19 mouse cellular contexts compared by ENCODE assay signal in the genomic region with DNA sequence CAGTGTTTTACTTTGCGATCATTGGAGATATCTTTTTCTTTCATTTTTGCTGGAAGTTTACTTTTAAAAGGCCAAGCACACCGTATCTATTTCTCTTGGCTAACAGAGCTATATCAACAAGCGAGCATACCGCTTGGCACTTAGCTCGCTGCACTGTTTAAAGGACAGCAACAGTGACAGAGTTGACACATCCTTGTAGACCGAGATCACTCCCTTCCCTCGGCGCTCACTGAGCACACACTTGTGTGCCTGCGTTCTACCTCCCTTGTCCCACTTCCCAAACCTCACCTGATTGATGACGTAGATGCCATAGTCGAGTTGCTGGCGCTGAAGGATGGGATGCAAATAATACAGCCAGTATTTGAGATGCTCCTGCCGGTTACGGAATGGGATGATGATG. TPM values are rescaled to one million over a fixed set of nuclear protein-coding genes. Genes with fewer than 3 reads are reported as not detected.
A peak's percentile ranks its signal among the peaks of the same experiment; 100 is the strongest.
DNase-seq lines count a peak whose midpoint lies in the region; ATAC-seq and TF ChIP-seq lines count a peak whose summit lies in the region.
"Had no signal": no experiment of that assay in that cellular context is flagged by ENCODE, and none has a peak within 500 bp of the region (broad histone marks: within the 10 kb centered on the region; RNA-seq: fewer than 3 reads in every experiment).

No protein-coding gene starts in this region.

- no peak for TF ChIP-seq CTCF in heart, adult 2 months (IDR thresholded peaks at IDR 0.05)
- TF ChIP-seq CTCF in E14TG2a.4 (conservative IDR thresholded peaks at IDR 0.05; ENCODE audit: low read length) = no peak

- no peak overlapping the region for H3K9ac ChIP-seq in heart, adult 2 months (ENCODE audit: low read depth, low read length)
- H3K9ac ChIP-seq in heart, embryonic 16.5 days (ENCODE audit: low read length) = no peak overlapping the region
- H3K9ac ChIP-seq: embryonic facial prominence, embryonic 12.5 days; forebrain, embryonic 15.5 days; hindbrain, embryonic 13.5 days had no signal

- H3K4me3 ChIP-seq in heart, adult 2 months = no peak overlapping the region
- H3K4me3 ChIP-seq in heart, embryonic 16.5 days (ENCODE audit: low read length) = peak overlapping the region; percentile 15; the same call in 1 of the 2 replicates
- peak overlapping the region; percentile 33 for H3K4me3 ChIP-seq in megakaryocyte, embryonic 14.5 days (replicated peaks)
- H3K4me3 ChIP-seq in E14TG2a.4 (replicated peaks; ENCODE audit: low read length) = peak overlapping the region; percentile 43
- H3K4me3 ChIP-seq: embryonic facial prominence, embryonic 12.5 days; forebrain, embryonic 15.5 days; hindbrain, embryonic 13.5 days had no signal

- no peak for TF ChIP-seq POLR2A in heart, adult 2 months (IDR thresholded peaks at IDR 0.05; ENCODE audit: insufficient read depth, low read depth, low read length)

- peaks cover 30% of the 10 kb centered on the region for H3K4me1 ChIP-seq in heart, adult 2 months (ENCODE audit: control insufficient read depth, insufficient read depth, low read length)
- peaks cover 75% of the 10 kb centered on the region for H3K4me1 ChIP-seq in heart, embryonic 16.5 days (ENCODE audit: control insufficient read depth, insufficient read depth, low read length)
- H3K4me1 ChIP-seq in megakaryocyte, embryonic 14.5 days = peaks cover 100% of the 10 kb centered on the region
- peaks cover 81% of the 10 kb centered on the region for H3K4me1 ChIP-seq in E14TG2a.4 (replicated peaks; ENCODE audit: low read depth, low read length)
- H3K4me1 ChIP-seq: embryonic facial prominence, embryonic 12.5 days; forebrain, embryonic 15.5 days; hindbrain, embryonic 13.5 days had no signal

- peaks cover 5% of the 10 kb centered on the region for H3K79me2 ChIP-seq in heart, adult 2 months (replicated peaks; ENCODE audit: control insufficient read depth, insufficient read depth, low read length)

- peaks cover 20% of the 10 kb centered on the region for H3K36me3 ChIP-seq in heart, adult 2 months (ENCODE audit: control insufficient read depth, insufficient read depth, low read length)
- H3K36me3 ChIP-seq in heart, embryonic 16.5 days (ENCODE audit: control insufficient read depth, insufficient read depth) = peaks cover 26% of the 10 kb centered on the region
- H3K36me3 ChIP-seq in megakaryocyte, embryonic 14.5 days (replicated peaks; ENCODE audit: low read length) = peaks cover 99% of the 10 kb centered on the region
- peaks cover 58% of the 10 kb centered on the region for H3K36me3 ChIP-seq in E14TG2a.4 (ENCODE audit: insufficient read depth, low read length)
- H3K36me3 ChIP-seq: forebrain, embryonic 15.5 days had no signal

- peak overlapping the region; percentile 36 for H3K4me2 ChIP-seq in heart, embryonic 16.5 days (ENCODE audit: low read depth, low read length)
- H3K4me2 ChIP-seq: embryonic facial prominence, embryonic 12.5 days; forebrain, embryonic 15.5 days; hindbrain, embryonic 13.5 days had no signal

- no peak for ATAC-seq in heart, embryonic 16.5 days (replicated peaks; ENCODE audit: extremely low read depth, insufficient read depth, low FRiP score)
- no peak for ATAC-seq in megakaryocyte, adult 5-6 weeks (ENCODE audit: poor library complexity, severe bottlenecking)
- ATAC-seq: forebrain, embryonic 15.5 days; hindbrain, postnatal 0 days; Patski had no signal

- 54% methylated on average over 14 of the region's 14 CpGs for WGBS in heart, adult 2 months
- 56% methylated on average over 14 of the region's 14 CpGs for WGBS in heart, embryonic 16.5 days

- H3K27me3 ChIP-seq in heart, adult 2 months (ENCODE audit: control insufficient read depth, insufficient read depth, low read length) = no peaks in the 10 kb centered on the region
- no peaks in the 10 kb centered on the region for H3K27me3 ChIP-seq in heart, embryonic 16.5 days (ENCODE audit: control insufficient read depth, insufficient read depth, low read length)
- no peaks in the 10 kb centered on the region for H3K27me3 ChIP-seq in megakaryocyte, embryonic 14.5 days (replicated peaks)
- H3K27me3 ChIP-seq in E14TG2a.4 (ENCODE audit: insufficient read depth, low read length) = no peaks in the 10 kb centered on the region
- H3K27me3 ChIP-seq: embryonic facial prominence, embryonic 12.5 days; forebrain, embryonic 15.5 days; hindbrain, embryonic 13.5 days; Patski had no signal

- peak; percentile 91 for DNase-seq in heart, adult 11 months
- no peak for DNase-seq in heart, adult 2 months
- DNase-seq in heart, postnatal 36 days = no peak
- DNase-seq in urinary bladder, adult 18-20 months (ENCODE audit: low spot score in 2 of 2) = no peak
- DNase-seq: adrenal gland, postnatal 14 days; cerebellum, adult 11-12 months; cerebellum, adult 9-10 months; cerebellum, postnatal 25 days; gastrocnemius, postnatal 36 days; heart, adult 18-20 months had no signal

- no peak overlapping the region for H3K27ac ChIP-seq in heart, adult 2 months
- peak overlapping the region; percentile 58; the same call in 1 of the 2 replicates for H3K27ac ChIP-seq in heart, embryonic 16.5 days (ENCODE audit: low read length)
- H3K27ac ChIP-seq: embryonic facial prominence, embryonic 12.5 days; forebrain, embryonic 15.5 days; hindbrain, embryonic 13.5 days; hindbrain, postnatal 0 days had no signal

- intact Hi-C loops in heart, adult 2 months (cut with DNase I) = loop anchor here (5.0 kb wide), 1 partner anchor 84 kb away; no protein-coding TSS in a partner anchor
- intact Hi-C loops in heart, postnatal 36 days (cut with DNase I) = no loop called here

- H3K9me3 ChIP-seq in heart, embryonic 16.5 days (replicated peaks; ENCODE audit: control insufficient read depth, low read length) = no peaks in the 10 kb centered on the region
- no peaks in the 10 kb centered on the region for H3K9me3 ChIP-seq in megakaryocyte, embryonic 14.5 days
- no peaks in the 10 kb centered on the region for H3K9me3 ChIP-seq in E14TG2a.4 (ENCODE audit: low read length)
- H3K9me3 ChIP-seq: embryonic facial prominence, embryonic 12.5 days; forebrain, embryonic 15.5 days; hindbrain, embryonic 13.5 days had no signal

- TF ChIP-seq EP300 in heart, adult 2 months (IDR thresholded peaks at IDR 0.05; ENCODE audit: insufficient read depth, low read depth, low read length) = no peak

RNA-seq across cellular contexts. Expression of gene B4galt1, which starts 30.7 kb away (rescaled TPM):
- total RNA-seq in heart, adult 2 months (2021) = 10 to 100 TPM; 68.7 to 69.7 TPM
- polyA plus RNA-seq in heart, adult 2 months (2012; rRNA removed) = 42.6 and 57.4 TPM in 2 replicates
- 54.5 and 61.5 TPM in 2 replicates for polyA plus RNA-seq in heart, embryonic 16.5 days (2015; fragmentation: Nextera tagmentation; extraction: Ambion mirVana)
- total RNA-seq in heart, postnatal 36 days (2021) = 10 to 100 TPM; 62.1 to 69.1 TPM
- 43.8 and 101 TPM in 2 replicates for polyA plus RNA-seq in megakaryocyte, embryonic 14.5 days (2012; ENCODE audit: insufficient read depth, low replicate concordance)
- 75.4 and 79.4 TPM in 2 replicates for total RNA-seq in megakaryocyte, adult 5-6 weeks (2015)
- 46.4 and 57.4 TPM in 2 replicates for total RNA-seq in megakaryocyte, adult 5-6 weeks (2017)
